Mouse (Mus musculus): ENCODE results near the gene Cenpv.
A peak's percentile ranks its signal among the peaks of the same experiment; 100 is the strongest.

Gene Cenpv

DNA sequence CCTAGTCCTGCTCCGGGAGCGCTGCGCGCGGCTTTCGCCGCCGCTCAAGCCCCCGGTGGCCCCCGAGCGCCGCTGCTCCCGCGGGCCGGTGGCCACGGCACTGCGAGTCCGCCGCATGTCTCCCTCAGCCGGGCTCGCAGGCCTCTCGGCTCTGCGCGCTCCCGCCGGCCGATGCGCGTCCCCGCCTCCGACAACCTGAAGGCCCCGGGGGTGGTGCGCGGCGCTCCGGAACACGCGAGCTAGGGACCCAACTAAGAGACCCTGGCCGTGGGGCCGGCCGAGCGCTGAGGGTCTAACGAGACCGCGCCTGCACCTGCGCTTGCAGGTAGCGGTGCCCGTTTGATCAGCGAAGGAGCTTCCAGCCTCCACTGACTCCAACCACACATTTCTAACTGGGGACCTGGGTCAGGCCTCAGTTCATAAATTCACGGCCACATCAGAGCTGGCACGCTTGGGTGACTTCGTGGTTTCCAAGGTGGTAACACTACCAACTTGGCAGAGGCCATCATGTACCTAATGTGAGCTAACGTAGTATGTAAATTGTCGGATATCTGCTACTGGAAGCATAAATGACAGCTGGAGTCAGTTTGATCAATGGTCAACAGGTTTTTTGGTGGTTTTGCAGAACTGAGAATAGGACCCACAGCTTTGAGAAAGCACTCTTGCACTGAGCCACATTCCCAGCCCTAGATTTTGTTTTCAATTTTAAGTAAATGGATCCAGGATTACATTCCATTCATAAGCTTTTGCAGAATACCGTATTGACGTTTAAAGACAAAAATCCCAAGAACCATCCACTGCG is at the start of gene Cenpv:
Cenpv (minus strand) TSS at position 173 of the 802 bp plus-strand sequence.
- peak; percentile 82 for DNase-seq

DNA sequence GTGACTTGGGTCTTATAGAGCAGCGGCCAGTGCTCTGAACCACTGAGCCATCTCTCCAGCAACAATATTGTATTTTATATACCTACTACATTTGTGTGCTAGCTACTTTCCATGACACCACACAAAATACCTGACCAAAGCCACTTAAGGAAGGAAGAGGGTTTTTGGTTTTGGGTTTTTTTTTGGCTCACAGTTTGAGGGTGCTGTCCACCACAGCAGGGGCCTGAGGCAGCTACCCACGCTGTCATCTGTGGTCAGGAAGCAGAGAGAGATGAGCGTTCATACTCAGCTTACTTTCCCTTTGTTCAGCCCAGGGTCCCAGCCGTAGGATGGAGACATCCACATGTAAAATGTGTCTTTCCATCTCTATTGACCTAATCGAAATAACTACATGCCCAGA is 48.0 kb upstream of the Cenpv start:
- DNase-seq: no peak

DNA sequence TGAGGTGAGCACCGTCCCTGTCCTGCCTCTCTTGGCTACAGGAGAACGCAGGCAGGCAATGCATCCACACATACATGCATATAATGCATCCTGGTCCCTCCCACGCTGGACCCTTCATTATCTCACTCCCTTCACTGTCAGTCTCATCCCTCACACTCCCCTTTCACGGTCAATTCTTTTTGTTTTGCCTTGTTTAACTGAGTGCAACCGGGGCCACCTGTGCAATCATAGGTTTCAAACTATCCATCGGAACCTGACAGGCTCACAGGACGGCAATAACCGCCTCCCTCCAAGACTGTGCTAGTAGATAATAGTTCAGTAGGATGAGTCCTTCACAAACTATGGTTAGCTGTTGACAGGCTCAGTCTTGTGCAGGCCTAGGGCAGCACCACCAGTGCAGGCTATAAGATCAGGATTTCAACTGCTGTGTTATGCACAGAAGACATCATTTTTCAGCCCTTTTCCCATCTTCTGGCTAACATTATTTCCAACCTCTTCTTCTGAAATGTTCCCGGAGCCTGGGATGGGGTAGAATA is 45.7 kb upstream of the Cenpv start:
- no peak for DNase-seq

DNA sequence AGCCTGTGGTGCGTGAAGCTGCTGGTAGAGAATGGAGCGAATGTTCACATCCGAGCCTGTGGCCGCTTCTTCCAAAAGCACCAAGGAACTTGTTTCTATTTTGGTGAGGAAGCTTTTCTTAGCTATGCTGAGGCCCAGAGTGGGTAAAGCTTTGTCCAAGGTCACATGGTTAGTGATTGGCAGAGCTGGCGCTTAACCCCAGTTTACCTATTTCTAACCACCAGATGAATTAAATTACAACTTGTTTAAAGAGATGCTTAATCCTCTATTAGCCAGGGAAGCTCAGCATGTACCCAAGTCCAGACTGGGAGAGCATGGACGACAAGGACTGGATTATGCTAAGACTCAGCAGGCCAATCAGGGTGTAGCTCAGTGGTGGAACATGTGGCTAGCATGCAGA is 44.0 kb upstream of the Cenpv start:
- DNase-seq: no peak

- DNase-seq: peak; percentile 69
Measured at GRCm38 (mm10) chr11:62576530-62577152, 37.6 kb upstream of the Cenpv start.

- DNase-seq: peak; percentile 62
Measured at GRCm38 (mm10) chr11:62575659-62576438, 36.8 kb upstream of the Cenpv start.

- DNase-seq: peak; percentile 95
Measured at GRCm38 (mm10) chr11:62575297-62575658, 36.2 kb upstream of the Cenpv start.

GRCm38 (mm10) chr11:62574703-62575085 is 35.6 kb upstream of the Cenpv start:
- no peak for DNase-seq

DNA sequence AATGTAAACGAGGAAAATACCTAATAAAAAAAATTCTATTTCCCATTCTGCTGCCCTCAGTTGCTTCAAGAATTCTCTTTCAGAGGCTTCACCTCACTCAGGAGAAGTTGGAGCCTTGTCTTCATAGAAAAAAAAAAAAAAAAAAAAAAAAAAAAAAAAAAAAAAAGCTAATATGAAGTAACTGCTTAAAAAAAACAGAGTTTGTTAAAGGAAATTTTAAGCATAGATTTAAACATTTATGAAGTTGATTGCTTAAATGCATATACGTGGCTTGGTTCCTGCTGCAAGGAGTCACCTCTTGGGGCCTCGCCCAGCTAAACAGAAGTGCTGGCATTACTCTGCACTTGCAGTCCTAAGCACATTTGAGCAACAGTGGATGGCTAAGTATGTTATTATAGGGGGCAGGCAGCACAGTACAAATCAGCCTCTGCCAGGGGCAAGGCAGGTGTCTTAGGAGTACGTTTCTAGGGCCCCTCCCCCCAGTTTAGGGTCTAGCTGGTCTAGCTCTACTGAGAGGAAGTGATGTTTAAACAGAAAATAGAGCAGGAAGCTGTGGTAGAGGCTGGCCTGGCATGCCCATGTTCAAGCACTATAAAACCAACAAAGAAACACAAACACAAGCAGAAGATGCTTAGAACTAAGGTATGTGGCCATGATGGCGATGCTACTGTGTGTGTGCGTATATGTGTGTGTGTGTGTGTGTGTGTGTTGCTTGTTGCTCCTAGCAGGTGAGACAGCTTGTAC is 35.1 kb upstream of the Cenpv start, which contains the start of gene Trpv2:
Trpv2 (plus strand) TSS at position 528 of the 744 bp plus-strand sequence.
- no peak for DNase-seq

GRCm38 (mm10) chr11:62568300-62568699 is 29.2 kb upstream of the Cenpv start:
- no peak for DNase-seq

- no peak for DNase-seq
Measured at GRCm38 (mm10) chr11:62566211-62566610, 27.1 kb upstream of the Cenpv start.

- no peak for DNase-seq
Measured at GRCm38 (mm10) chr11:62565747-62566146, 26.7 kb upstream of the Cenpv start.

DNA sequence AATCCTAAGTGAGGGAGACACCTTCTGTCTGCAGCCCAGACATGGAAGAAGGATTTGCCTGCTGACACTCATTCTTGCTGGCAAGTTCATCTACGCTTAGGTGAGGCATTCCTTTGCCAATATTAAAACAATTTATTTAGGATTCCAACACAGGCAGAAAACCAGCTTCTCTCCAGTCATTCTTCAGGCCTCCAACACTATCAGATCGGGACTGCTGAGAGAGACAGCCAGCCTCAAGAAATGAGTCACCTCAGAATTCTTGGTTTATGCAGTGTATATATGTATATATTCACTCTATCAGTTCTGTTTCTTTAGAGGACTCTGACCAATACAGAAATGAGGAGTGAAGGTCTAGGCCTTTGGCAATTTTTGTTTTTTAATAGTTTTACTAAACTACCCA is 24.5 kb upstream of the Cenpv start:
- no peak for DNase-seq

DNA sequence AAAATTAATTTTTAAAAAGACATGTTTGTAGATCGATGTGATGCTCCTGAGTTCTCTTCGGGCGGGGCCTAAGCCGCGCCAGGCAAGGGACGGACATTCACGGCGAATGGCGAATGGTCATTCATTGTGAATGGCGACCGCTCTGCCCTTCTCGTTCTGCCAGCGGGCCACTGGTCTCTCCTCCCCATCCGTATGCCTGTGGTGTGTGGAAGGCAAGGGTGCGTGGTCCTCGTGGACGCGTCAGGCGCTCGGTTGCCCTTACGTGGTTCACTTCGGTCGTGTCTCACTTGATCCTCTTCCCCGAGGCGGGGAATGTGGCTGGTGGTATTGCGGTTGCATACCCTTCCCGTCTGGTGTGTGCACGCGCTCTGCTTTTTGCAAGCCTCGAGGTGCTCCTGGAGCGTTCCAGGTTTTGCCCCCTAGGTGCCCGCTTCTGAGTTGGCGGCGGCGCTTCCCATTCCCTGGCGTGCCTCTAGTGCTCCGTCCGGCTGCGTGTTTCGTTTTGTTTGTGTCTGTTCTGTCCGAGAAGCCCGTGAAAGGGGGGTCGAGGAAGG is 21.5 kb upstream of the Cenpv start:
- no peak for DNase-seq

DNA sequence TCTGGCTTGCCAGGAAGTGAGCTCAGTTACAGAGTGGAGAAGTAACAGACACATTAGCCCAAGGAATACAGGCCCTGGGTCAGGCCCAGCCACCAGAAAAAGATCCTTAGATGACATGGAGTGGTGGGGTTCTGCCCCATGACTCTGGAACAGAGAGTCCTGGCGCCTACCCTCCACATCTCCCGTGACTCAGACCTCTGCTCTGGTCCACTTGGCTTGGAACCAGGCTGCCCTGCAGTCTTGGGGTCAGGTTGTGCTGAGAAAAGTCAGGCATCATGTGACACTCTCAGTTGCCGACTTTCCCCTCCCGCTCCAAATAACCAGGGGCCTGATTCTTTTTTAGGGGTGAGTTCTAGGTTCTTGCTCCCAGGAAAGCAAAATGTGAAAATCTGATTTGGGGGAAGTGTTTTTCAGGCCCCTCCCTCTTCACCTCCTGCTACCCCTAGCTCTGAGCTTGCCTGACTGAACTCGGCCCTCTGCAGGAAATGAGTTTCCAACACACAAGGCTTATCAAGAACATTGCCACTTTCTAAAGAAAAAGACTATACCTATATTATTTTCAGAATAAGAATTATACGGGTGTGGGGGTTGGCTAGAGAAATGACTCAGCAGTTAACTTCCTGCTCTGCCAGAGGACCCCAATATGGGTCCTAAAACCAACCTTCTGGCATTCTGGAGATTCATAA is 20.0 kb upstream of the Cenpv start:
- peak; percentile 55 for DNase-seq

- DNase-seq: no peak
Measured at GRCm38 (mm10) chr11:62558152-62558551, 19.1 kb upstream of the Cenpv start.

GRCm38 (mm10) chr11:62557205-62557604 is 18.1 kb upstream of the Cenpv start:
- DNase-seq: no peak

GRCm38 (mm10) chr11:62555896-62556412 is 16.9 kb upstream of the Cenpv start:
- no peak for DNase-seq

DNA sequence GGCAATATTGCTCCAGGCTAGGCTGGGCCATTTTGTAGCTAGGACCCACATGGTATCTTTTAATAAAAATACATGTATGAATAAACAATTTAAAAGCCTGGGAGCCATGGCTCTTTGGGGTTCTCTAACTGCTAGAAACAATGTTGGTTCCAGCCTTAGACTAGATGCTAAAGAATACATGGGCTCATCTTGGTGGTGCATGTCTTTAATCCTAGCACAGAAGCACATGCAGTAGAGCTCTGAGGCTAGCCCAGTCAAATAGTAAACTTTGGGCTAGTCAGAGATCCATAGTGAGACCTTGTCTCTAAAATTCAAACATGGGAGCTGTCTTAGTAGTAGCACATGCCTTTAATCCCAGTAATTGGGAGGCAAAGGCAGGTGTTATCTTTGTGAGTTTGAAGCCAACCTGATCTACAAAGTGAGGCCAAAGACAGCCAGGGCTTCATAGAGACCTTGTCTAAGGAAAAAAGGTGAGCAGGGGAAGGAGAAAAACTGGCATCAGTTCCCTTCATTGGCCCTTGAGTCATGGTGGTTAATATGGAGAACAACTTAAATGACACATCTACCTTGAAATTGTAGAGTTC is 16.0 kb upstream of the Cenpv start:
- DNase-seq: no peak

- no peak for DNase-seq
Measured at GRCm38 (mm10) chr11:62554163-62554855, 15.2 kb upstream of the Cenpv start.
